Mouse (Mus musculus) limb, embryonic 14.5 days (tissue): Measurements from ENCODE around the gene Prkcb. TPM values are rescaled to one million over a fixed set of nuclear protein-coding genes. Genes with fewer than 3 reads are reported as not detected.

Source experiments
- ATAC-seq: fragments of 200-750 bp; cut with Nextera tagmentation; 2 replicates; pipeline ENCODE4 v1.8.0; 2017; ENCODE audit warnings: low read depth, moderate number of reproducible peaks, moderate TSS enrichment; ENCODE audit not compliant: low FRiP score
- DNase-seq: peaks from one replicate; pipeline ENCODE4 v3.0.0-alpha.2; 2015; ENCODE audit warnings: low spot score
- H3K27ac ChIP-seq: fragments of 300-500 bp; sonication (generic); replicated peaks from 2 replicates; pipeline ENCODE4 v1.5.1; 2014; ENCODE audit warnings: low read depth, mild to moderate bottlenecking, low read length, moderate library complexity, mixed read lengths
- H3K27me3 ChIP-seq: fragments of 300-500 bp; sonication (generic); 2 replicates; pipeline ENCODE4 v1.6.1; 2014; ENCODE audit warnings: low read length, mixed read lengths; ENCODE audit not compliant: control insufficient read depth, insufficient read depth
- H3K36me3 ChIP-seq: fragments of 300-500 bp; sonication (generic); 2 replicates; pipeline ENCODE4 v1.6.1; 2014; ENCODE audit warnings: mild to moderate bottlenecking, low read length, moderate library complexity, mixed read lengths; ENCODE audit not compliant: control insufficient read depth, insufficient read depth
- H3K4me1 ChIP-seq: fragments of 300-500 bp; sonication (generic); 2 replicates; pipeline ENCODE4 v1.6.1; 2014; ENCODE audit warnings: antibody characterized with exemption, low read length, mixed read lengths; ENCODE audit not compliant: control insufficient read depth, insufficient read depth
- H3K4me2 ChIP-seq: fragments of 300-500 bp; sonication (generic); replicated peaks from 2 replicates; pipeline ENCODE4 v1.6.1; 2014; ENCODE audit warnings: low read depth, mild to moderate bottlenecking, low read length, moderate library complexity; ENCODE audit not compliant: severe bottlenecking
- H3K4me3 ChIP-seq: fragments of 300-500 bp; sonication (generic); replicated peaks from 2 replicates; pipeline ENCODE4 v1.5.1; 2014; ENCODE audit warnings: low read length
- H3K9ac ChIP-seq: fragments of 300-500 bp; sonication (generic); 2 replicates; pipeline ENCODE4 v1.6.1; 2014; ENCODE audit warnings: mild to moderate bottlenecking, low read depth, low read length, moderate library complexity; ENCODE audit not compliant: severe bottlenecking
- H3K9me3 ChIP-seq: fragments of 300-500 bp; sonication (generic); 2 replicates; pipeline ENCODE4 v1.6.1; 2016; ENCODE audit warnings: low read length; ENCODE audit not compliant: control insufficient read depth
- POLR2A ChIP-seq: fragments of 200-500 bp; IDR thresholded peaks from 2 replicates; pipeline ENCODE4 v1.8.0; 2012; ENCODE audit warnings: inconsistent platforms, mild to moderate bottlenecking, moderate library complexity, borderline replicate concordance; ENCODE audit not compliant: insufficient read depth, insufficient read length; ENCODE audit errors: extremely low read depth
- WGBS: fragments of 180-500 bp; shearing (Covaris S2); extraction: QIAGEN DNeasy Blood & Tissue Kit; methylation state at CpG from one replicate; pipeline ENCODE4 v1.1.7; 2014; 5-methylcytosine and 5-hydroxymethylcytosine counted together
- polyA plus RNA-seq, 2 experiments: library from polyadenylated mRNA; depleted of rRNA in 1 of 2; stranded (reverse) in 1 of 2; unstranded in 1 of 2; fragments of >200 nt; fragmentation: Nextera tagmentation in 1 of 2; extraction: Ambion mirVana in 1 of 2; gene quantifications; 2 replicates each; pipeline versions ENCODE4 v1.2.1 to v1.2.3; 2012 to 2014

The Prkcb gene
- polyA plus RNA-seq, 2 experiments, result 6.2 to 10.3 TPM

GRCm38 (mm10) chr7:122303988-122304387, 15.4 kb downstream of the Prkcb start:
- ATAC-seq, result no peak
- H3K27ac ChIP-seq, result no peak overlapping the region

GRCm38 (mm10) chr7:122304521-122304920, 16.0 kb downstream of the Prkcb start:
- H3K9me3 ChIP-seq, result no peaks in the 10 kb centered on the region
- DNase-seq, result no peak
- WGBS, result 84% methylated on average over 2 of the region's 2 CpGs
- H3K27me3 ChIP-seq, result no peaks in the 10 kb centered on the region
- no peak for ATAC-seq
- H3K4me1 ChIP-seq, result no peaks in the 10 kb centered on the region
- H3K4me2 ChIP-seq, result no peak overlapping the region
- no peak overlapping the region for H3K4me3 ChIP-seq
- H3K27ac ChIP-seq, result no peak overlapping the region
- H3K9ac ChIP-seq, result no peak overlapping the region
- H3K36me3 ChIP-seq, result no peaks in the 10 kb centered on the region
- TF ChIP-seq POLR2A, result no peak

More at GRCm38 (mm10) chr7:122303988-122304387, 15.4 kb downstream of the Prkcb start:
- no peak overlapping the region for H3K4me2 ChIP-seq
- H3K27me3 ChIP-seq, result no peaks in the 10 kb centered on the region
- no peak overlapping the region for H3K9ac ChIP-seq
- H3K4me3 ChIP-seq, result no peak overlapping the region
- DNase-seq, result no peak
- no peaks in the 10 kb centered on the region for H3K9me3 ChIP-seq
- no peaks in the 10 kb centered on the region for H3K36me3 ChIP-seq
- TF ChIP-seq POLR2A, result no peak
- no peaks in the 10 kb centered on the region for H3K4me1 ChIP-seq
- WGBS, result 68% methylated on average over 3 of the region's 3 CpGs

GRCm38 (mm10) chr7:122307241-122307640, 18.7 kb downstream of the Prkcb start:
- H3K9ac ChIP-seq, result no peak overlapping the region
- H3K4me2 ChIP-seq, result no peak overlapping the region
- no peaks in the 10 kb centered on the region for H3K36me3 ChIP-seq
- H3K9me3 ChIP-seq, result no peaks in the 10 kb centered on the region
- no peak for ATAC-seq
- WGBS, result 82% methylated on average over 9 of the region's 9 CpGs
- H3K27ac ChIP-seq, result no peak overlapping the region
- no peak overlapping the region for H3K4me3 ChIP-seq
- H3K4me1 ChIP-seq, result peaks cover 9% of the 10 kb centered on the region
- H3K27me3 ChIP-seq, result no peaks in the 10 kb centered on the region
- DNase-seq, result no peak
- TF ChIP-seq POLR2A, result no peak

- H3K36me3 ChIP-seq, result no peaks in the 10 kb centered on the region
- no peak for TF ChIP-seq POLR2A
- H3K9ac ChIP-seq, result no peak overlapping the region
- no peak overlapping the region for H3K4me3 ChIP-seq
- peaks cover 10% of the 10 kb centered on the region for H3K4me1 ChIP-seq
- no peak for DNase-seq
- no peak overlapping the region for H3K4me2 ChIP-seq
- no peak overlapping the region for H3K27ac ChIP-seq
- H3K27me3 ChIP-seq, result no peaks in the 10 kb centered on the region
- no peaks in the 10 kb centered on the region for H3K9me3 ChIP-seq
- ATAC-seq, result no peak
- WGBS, result 89% methylated on average over 5 of the region's 5 CpGs
Observed at GRCm38 (mm10) chr7:122308661-122309060, 20.1 kb downstream of the Prkcb start.

- 28% methylated on average over 14 of the region's 14 CpGs for WGBS
- Histone ChIP-seq H3K9ac (no peak overlapping the region), H3K4me3 (no peak overlapping the region), H3K9me3 (no peaks in the 10 kb centered on the region), H3K4me1 (peaks cover 10% of the 10 kb centered on the region), H3K36me3 (no peaks in the 10 kb centered on the region), H3K4me2 (no peak overlapping the region), H3K27ac (no peak overlapping the region), H3K27me3 (no peaks in the 10 kb centered on the region)
- no peak for DNase-seq
- ATAC-seq, result no peak
- no peak for TF ChIP-seq POLR2A
Observed at GRCm38 (mm10) chr7:122309909-122310725, 21.6 kb downstream of the Prkcb start.
